Mouse (Mus musculus): ENCODE measurements around the gene Nfe2. TPM values are rescaled to one million over a fixed set of nuclear protein-coding genes. Genes with fewer than 3 reads are reported as not detected.

Gene Nfe2
- 195 and 199 TPM in 2 replicates for total RNA-seq (2017)

GRCm38 (mm10) chr15:103257790-103258728 is at the start of gene Nfe2:
TSS of gene Nfe2 (minus strand) at chr15:103258403.
- peak; percentile 93 for ATAC-seq (ENCODE audit: extremely low read depth, insufficient number of reproducible peaks, low FRiP score, poor library complexity, severe bottlenecking)

DNA sequence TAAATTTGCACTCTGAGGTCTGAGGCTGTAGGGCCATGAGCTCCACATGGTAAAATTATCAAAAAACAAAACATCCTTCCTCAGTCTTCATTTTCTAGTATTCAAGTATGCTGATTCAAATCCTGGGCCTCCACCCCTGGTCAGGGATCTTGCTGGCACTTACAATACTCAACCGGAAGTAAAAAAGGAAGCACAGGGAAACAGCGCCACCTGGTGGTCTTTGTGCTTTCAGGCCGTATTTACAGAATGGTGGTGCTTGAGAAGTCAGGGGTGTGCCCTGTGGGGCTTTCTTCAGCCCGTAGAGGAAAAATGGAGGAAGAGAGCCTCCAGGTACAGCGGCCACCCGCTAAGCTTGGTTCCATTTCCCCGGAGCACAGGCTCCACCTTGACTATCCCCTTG is 48.9 kb upstream of the Nfe2 start:
- ATAC-seq (ENCODE audit: extremely low read depth, insufficient number of reproducible peaks, low FRiP score, poor library complexity, severe bottlenecking), result peak; percentile 70

- no peak for ATAC-seq (ENCODE audit: extremely low read depth, insufficient number of reproducible peaks, low FRiP score, poor library complexity, severe bottlenecking)
Observed at GRCm38 (mm10) chr15:103305792-103306645, 47.8 kb upstream of the Nfe2 start.

DNA sequence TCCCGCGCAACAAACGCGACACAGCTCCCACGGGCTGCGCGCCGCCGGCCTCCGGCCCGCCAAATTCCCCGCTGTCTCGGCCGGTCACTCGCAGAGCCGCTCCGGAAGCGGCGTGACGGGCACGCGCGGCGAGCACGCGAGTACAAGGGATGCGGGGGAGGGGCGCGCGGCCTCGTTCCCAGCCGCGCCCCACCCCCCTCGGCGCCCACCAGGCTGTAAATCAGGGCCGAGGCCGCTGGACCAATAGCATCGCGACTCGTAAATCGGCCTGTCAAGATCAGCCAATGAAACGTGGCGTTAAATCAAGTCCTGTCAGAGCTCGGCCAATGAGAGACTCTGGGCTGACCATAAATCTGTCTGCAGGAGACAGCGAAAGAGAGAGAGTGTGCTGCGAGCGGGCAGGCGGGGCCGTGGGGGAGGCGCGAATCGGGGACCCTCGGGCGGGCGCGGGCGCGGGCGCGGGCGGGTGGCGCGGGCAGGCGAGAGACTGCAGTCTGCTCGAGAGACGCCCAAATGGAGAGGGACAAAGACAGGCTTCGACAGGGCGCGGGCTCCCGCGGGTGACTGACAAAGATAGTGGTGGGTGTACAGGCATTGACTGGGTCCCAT is 47.0 kb upstream of the Nfe2 start:
- peak; percentile 84 for ATAC-seq (ENCODE audit: extremely low read depth, insufficient number of reproducible peaks, low FRiP score, poor library complexity, severe bottlenecking)

GRCm38 (mm10) chr15:103304616-103304969 is 46.4 kb upstream of the Nfe2 start:
- ATAC-seq (ENCODE audit: extremely low read depth, insufficient number of reproducible peaks, low FRiP score, poor library complexity, severe bottlenecking), result no peak

DNA sequence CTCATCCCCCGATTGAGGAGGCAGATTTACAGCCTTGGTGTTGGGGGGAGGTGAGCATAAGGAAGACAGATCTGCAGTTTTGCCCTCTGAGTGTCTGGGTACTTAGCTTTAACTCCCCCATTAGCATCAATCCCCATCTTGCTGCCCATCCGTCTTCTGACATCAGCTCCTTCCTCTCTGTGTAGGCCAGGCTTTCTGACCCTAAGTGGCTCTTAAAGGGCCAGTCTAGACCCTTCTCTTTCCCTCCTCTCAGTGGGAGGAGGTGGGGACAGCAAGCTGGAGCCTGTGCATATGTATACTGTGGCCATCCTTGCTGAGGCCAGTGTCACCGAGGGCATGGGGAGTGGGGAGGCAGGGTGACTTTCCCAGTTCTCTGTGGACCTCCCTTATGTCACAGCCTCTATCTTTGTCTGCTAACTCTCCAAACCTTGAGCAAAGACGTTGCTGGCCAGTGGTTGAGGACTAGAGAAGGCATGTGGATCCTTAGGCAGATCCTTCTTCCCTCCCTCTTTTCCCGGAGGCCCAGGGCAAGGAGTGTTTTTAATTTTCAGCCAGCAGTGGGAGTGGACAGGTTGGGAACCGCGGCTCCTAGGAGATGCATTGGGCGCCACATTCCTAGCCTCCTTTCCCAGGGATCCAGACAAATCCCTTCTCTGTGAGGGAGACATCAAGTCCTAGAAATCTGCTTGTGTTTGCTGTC is 45.9 kb upstream of the Nfe2 start:
- ATAC-seq (ENCODE audit: extremely low read depth, insufficient number of reproducible peaks, low FRiP score, poor library complexity, severe bottlenecking), result no peak

DNA sequence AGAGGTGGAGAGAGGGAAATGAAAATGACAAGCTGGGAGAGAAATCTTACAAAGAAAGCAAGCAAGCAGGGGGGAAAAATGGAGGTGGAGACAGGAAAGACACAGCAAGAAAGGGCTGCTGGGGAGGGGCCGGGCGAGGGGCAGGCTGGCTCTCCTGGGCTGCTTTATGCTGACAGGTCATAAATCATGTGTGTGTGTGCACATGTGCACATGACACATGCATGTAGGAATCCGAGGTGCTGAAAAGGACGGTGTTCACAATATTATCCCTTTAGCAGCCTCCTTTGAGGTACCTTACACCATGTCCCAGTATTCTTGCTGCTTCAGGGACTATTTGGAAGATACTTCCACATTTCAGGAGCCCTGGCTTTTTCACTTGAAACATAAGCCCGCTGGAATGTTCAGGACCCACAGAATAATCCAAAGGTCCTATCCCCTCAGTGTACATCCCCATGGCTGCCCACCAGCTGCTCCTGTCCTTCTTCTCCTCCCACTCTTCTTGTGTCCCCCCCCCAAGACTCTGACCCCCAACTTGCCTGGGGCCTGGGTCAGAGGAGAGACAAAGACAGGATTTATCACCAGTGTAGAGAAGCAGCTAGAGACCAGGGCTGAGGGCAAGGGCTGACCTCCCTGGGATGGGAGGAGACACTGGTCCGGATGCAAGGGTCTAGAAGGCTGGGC is 44.3 kb upstream of the Nfe2 start:
- ATAC-seq (ENCODE audit: extremely low read depth, insufficient number of reproducible peaks, low FRiP score, poor library complexity, severe bottlenecking), result no peak

- ATAC-seq (ENCODE audit: extremely low read depth, insufficient number of reproducible peaks, low FRiP score, poor library complexity, severe bottlenecking), result no peak
Observed at GRCm38 (mm10) chr15:103301547-103302340, 43.5 kb upstream of the Nfe2 start.

GRCm38 (mm10) chr15:103301046-103301445 is 42.8 kb upstream of the Nfe2 start:
- ATAC-seq (ENCODE audit: extremely low read depth, insufficient number of reproducible peaks, low FRiP score, poor library complexity, severe bottlenecking), result no peak

GRCm38 (mm10) chr15:103300560-103300959 is 42.4 kb upstream of the Nfe2 start:
- ATAC-seq (ENCODE audit: extremely low read depth, insufficient number of reproducible peaks, low FRiP score, poor library complexity, severe bottlenecking), result no peak

DNA sequence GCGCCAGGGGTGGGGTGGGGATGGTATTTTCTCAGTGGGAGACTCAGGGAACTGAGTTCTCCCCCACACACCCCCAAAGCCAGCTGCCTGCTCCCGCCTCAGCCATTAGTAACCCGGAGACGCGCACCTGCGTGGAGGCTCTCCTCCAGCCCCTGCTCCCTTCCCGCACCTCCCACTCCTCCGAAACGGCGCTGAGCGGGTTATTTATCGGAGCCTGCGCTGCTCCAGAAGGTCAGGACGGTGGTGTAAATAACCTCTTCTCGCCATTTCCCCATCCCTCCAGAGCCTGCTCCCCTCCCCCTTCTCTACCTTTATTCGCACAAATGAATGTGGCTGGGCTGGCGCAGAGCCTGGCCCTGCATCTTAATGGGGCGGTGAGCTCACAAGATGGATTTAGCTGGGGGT is 41.9 kb upstream of the Nfe2 start:
- no peak for ATAC-seq (ENCODE audit: extremely low read depth, insufficient number of reproducible peaks, low FRiP score, poor library complexity, severe bottlenecking)

DNA sequence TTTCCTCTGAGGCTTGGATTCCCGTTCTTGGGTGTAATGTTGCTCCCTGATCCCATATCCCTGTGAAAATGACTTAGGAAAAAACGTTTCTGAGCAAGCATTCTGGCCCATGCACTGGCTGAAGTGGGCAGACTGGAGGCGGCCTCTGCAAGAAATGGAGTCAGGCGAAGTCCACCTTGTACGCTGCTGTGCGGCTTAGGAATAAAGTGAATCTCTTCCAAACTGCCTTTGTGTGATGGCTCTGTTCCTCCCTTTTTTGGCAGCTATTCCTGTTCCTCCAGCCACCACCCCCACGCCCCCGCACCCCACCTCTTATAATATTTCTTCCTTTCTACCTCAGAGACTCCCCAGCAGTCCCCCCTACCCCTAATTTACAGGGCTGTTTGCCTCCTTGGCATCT is 41.4 kb upstream of the Nfe2 start:
- no peak for ATAC-seq (ENCODE audit: extremely low read depth, insufficient number of reproducible peaks, low FRiP score, poor library complexity, severe bottlenecking)

- no peak for ATAC-seq (ENCODE audit: extremely low read depth, insufficient number of reproducible peaks, low FRiP score, poor library complexity, severe bottlenecking)
Observed at GRCm38 (mm10) chr15:103298861-103299616, 40.8 kb upstream of the Nfe2 start.

GRCm38 (mm10) chr15:103298026-103298425 is 39.8 kb upstream of the Nfe2 start:
- ATAC-seq (ENCODE audit: extremely low read depth, insufficient number of reproducible peaks, low FRiP score, poor library complexity, severe bottlenecking), result no peak

DNA sequence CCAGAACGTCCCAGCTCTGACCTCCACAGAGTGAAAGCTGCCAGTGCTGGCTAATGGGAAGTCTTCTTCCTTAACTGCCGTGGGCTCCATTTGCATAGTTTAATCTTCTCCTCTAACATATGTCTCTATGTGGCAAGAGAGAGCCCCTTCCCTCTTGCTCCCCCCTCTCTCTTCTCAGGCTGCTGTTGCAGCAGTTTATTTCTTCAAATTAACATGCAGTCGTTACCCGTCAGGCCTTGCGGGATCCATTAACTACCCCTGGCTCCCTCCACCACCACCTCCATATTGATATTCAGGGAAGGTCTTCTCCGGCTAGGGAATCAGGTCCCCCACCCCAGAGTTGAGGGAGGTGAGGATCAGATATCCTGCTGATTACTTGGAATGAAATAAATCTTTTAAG is 39.1 kb upstream of the Nfe2 start:
- ATAC-seq (ENCODE audit: extremely low read depth, insufficient number of reproducible peaks, low FRiP score, poor library complexity, severe bottlenecking), result no peak

GRCm38 (mm10) chr15:103295851-103296250 is 37.6 kb upstream of the Nfe2 start:
- ATAC-seq (ENCODE audit: extremely low read depth, insufficient number of reproducible peaks, low FRiP score, poor library complexity, severe bottlenecking), result no peak

DNA sequence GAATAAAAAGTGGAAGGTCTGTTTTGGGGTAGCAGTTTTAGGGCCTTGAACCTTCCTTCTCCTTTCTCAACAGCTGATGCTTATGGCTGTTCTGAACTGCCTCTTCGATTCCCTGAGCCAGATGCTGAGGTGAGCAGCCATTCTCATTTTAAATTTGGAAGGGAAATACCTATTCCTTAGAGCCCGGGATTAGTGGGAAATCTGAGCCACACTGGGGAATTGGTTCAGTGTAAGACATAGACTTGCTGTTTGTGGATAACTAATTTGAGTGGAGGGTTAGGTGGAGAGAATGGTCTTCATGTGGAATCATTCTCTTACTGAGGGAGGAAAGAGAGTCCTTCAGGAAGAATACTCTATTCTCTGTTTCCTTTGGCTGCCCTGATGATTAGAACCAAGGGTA is 36.4 kb upstream of the Nfe2 start:
- no peak for ATAC-seq (ENCODE audit: extremely low read depth, insufficient number of reproducible peaks, low FRiP score, poor library complexity, severe bottlenecking)

Measured in neutrophil, adult 5-6 weeks (primary cell).